Mouse (Mus musculus): Measurements from ENCODE around the gene Gm21095. TPM values are rescaled to one million over a fixed set of nuclear protein-coding genes. Genes with fewer than 3 reads are reported as not detected.

Gm21095 gene
- polyA plus RNA-seq (2017; shearing (Covaris generic)), result not detected

DNA sequence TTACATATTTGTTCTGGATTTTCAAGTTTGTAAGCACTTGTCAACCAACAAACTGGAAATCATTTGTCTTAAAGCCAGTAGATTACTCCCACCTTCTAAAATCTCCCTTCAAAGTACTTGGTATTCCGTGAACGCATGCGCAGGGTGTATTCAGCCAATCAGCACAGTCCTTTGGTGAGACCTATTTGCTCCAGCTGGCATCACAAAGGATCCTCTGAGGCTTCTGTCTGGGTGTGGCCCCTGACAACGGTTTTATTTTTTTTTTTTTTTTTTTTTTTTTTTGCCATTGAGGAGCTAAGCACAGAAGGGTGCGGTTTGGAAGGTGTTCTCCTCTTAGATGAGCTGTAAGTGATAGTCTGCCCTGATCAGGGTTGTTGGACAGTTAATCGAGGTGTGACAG, at the start of gene Gm21095:
TSS of gene Gm21095 (plus strand) at position 301 of the 400 bp plus-strand sequence.

